Mouse (Mus musculus) small intestine, adult 2 months (tissue): Measurements from ENCODE around the gene Pgr15l.

ENCODE experiments used
- CTCF ChIP-seq: fragments of 200-500 bp; IDR thresholded peaks from 2 replicates; pipeline ENCODE4 v1.5.1; 2012; ENCODE audit warnings: low read depth, mild to moderate bottlenecking, control low read depth, inconsistent platforms, low read length, moderate library complexity, mixed read lengths; ENCODE audit not compliant: insufficient replicate concordance, insufficient read length; ENCODE audit errors: extremely low read depth
- POLR2A ChIP-seq: fragments of 200-500 bp; IDR thresholded peaks from 2 replicates; pipeline ENCODE4 v1.6.1; 2012; ENCODE audit warnings: low read depth, mild to moderate bottlenecking, control low read depth, inconsistent platforms, low read length, moderate library complexity

DNA sequence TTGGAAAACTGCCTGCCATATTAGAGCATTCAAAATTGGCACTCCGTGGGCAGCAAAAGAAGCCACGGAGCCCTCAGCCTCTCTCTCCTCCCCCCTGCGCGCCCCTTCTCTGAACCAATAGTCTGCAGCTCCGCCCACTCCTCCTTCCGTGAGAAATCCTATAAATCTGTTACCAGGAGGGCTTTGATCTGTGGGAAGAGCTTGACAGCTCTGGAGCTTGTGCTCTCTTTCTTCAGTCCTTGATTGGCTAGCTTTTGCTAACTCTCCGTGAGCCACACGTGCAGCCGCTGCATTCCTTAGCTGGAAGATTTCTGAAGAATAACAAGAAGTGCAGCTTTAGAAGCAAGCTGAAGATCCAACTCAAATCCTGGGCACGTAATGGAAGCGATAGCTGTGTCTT is 2.6 kb upstream of the Pgr15l start:
- TF ChIP-seq CTCF (no peak), POLR2A (no peak)
